Mouse (Mus musculus): ENCODE measurements around the gene Syce3.
"Not testable (repeated sequence)": the region's sequence is repeated elsewhere in the genome, so short reads cannot be mapped to it uniquely, and the experiment has no call there.

The Syce3 gene

DNA sequence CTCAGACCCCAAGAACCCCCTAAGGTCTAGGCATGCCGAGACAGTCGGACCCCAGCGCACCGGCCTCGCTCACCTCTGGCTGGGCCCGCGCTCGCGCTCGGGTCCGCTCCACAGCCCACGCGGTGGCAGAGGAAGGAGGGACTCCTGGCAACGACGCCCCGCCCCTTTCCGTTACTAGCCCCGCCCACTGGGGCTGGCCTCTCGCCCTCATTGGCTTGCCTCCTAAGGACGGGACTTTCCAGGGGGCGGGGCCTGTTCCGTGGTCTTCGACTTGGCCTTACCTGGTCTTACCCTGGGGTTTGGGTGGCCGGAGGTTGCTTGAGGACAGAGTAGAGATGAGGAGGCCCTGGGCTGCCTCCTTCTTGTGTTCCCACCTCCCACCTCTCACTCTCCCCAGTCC is at the start of gene Syce3:
Gene Syce3 (minus strand): TSS at position 386 of the 400 bp plus-strand sequence.
- DNase-seq (ENCODE audit: low spot score in 2 of 2): no peak

DNA sequence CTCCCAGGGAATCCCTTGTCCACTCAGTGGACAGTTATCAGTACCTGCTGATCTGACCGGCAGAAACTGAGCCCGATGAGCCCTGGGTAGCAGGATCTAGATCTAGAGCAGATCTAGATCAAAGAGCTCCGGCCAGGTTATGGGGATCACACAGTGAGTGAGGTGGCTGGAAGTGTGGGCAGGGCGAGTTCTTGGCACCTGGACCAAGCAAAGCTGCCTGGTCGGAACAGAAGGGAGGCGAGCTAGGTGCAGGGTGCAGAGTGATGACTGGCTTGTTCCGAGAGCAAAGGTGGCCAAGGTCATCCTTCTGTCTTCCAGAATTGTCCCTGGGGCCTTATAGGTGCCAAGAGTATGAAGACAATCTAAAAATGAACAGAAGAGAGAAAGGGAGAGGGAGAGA is 49.5 kb upstream of the Syce3 start:
- DNase-seq (ENCODE audit: low spot score in 2 of 2): no peak

DNA sequence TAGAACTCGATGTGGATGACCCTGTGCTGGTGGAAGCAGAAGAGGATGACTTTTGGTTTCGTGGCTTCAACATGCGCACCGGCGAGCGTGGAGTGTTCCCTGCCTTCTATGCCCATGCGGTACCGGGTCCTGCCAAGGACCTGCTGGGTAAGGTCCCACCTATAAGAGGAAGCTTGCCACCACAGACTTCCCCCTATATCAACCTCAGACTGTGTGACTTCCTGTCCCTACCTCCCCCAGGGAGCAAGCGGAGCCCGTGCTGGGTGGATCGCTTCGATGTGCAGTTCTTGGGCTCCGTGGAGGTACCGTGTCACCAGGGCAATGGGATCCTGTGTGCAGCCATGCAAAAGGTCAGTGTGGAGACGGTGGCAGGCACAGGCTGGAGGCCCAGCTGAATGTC is 48.6 kb upstream of the Syce3 start:
- no peak for DNase-seq (ENCODE audit: low spot score in 2 of 2)

DNA sequence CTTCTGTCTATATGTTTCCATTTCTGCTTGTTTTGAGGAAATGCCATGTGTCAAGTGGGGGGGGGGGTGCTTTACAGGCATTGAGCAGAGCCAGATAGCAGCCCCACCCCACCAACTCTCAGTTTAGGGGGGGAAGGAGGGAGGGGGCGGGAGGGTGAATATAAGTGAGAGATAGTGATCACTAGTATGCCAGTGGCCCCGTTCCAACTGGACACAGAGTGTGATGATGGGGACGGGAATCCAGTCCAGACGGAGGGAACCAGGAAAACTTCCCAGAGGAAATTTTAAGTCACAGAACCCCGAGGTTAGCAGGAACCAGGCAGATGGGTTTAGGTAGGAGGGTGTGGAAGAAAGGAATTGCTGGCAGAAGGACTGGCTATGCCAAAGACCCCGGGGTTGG is 45.3 kb upstream of the Syce3 start:
- DNase-seq (ENCODE audit: low spot score in 2 of 2): no peak

DNA sequence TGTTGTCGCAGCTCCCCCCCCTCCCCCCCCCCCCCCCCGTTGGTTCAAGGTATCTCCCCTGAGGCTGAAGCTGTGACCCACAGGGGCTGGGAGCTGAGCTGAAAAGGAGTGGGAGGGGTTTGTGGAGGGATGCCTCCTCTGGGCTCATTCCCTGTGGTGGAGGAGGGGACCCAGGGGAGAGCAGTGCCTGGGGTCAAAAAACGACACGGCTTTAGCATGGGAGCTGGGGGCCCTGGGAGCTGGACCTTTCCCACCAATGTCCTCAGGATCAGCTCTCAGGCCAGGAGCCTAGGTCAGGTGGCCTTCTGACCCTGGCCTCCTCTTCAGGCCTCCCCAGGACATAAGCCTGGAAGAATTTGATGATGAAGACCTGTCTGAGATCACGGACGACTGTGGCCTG is 44.6 kb upstream of the Syce3 start:
- no peak for DNase-seq (ENCODE audit: low spot score in 2 of 2)

DNA sequence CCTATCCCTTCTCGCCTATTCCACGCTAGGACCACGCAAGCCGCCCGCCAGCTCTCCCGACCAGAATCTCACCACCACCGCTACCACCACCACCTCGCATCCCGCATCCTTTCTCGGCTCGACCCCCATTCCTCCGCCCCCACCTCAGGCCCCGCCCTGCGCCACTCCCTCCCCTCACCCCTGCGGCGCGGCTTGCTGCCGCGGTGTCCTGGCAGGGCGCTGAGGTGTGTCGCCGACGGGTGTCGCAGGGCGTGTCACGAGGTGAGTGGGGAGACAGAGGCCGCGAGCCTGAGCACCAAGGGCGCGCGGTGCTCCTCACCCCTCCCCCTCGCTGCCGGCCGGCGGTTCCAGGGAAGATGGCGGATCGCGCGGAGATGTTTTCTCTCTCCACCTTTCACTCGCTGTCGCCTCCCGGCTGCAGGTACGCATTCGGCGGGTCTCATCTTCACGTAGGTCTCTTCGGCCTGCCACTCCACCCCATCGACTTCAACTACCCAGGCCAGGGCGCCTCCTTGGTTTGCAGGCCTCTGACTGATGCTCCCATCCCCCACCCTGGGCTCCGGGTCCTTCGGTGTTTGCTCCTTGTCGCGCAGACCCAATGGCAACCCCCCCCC is 43.7 kb upstream of the Syce3 start, which contains the start of gene Mapk8ip2:
Gene Mapk8ip2 (plus strand): TSS at position 49 of the 614 bp plus-strand sequence.
- peak in 1 of 2 experiments; percentile 73 for DNase-seq (ENCODE audit: low spot score in 2 of 2)

DNA sequence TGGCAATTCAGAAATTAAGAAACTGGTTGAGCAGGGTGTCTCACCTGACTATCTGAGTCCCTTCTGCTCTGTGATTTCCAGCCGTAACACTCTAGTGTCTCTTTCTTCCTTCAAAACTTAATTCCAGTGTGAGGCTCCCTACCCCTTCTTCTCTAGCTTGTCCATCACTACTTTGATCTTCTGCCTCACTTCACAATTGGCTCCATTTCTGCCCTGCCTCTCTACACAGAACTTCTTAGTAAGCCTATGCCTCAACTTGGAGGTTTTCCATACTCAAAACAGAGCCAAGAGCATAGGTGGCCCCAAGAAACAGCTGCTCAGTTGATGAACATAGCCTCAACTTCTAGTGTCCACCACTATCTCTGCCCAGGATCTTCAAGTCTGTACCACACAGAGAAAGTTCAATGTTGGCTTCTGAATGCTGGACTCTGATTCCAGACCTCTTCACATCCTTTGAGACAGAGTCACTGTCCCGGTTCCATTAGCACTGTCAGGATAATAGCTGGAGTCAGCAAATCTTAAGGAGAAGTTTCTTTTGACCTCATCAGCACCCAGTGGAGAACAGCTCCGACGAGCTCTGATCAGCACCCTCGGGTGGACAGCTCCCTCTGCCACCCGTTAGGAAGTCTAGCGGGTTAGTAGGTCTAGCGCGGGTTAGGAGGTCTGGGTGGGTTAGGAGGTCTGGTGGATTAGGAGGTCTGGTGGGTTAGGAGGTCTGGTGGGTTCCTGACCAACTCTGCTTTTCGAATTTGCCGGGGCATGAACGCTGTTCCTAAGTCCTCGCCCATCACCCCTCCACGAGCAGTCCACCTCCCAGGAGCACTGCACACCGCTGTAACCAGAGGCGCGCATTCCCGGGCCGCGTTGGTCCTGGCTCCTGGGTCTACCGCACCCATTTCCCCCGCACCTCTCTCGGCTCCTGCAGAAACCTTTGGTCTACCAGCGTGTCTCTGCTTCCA is 42.9 kb upstream of the Syce3 start:
- DNase-seq (ENCODE audit: low spot score in 2 of 2): no peak

DNA sequence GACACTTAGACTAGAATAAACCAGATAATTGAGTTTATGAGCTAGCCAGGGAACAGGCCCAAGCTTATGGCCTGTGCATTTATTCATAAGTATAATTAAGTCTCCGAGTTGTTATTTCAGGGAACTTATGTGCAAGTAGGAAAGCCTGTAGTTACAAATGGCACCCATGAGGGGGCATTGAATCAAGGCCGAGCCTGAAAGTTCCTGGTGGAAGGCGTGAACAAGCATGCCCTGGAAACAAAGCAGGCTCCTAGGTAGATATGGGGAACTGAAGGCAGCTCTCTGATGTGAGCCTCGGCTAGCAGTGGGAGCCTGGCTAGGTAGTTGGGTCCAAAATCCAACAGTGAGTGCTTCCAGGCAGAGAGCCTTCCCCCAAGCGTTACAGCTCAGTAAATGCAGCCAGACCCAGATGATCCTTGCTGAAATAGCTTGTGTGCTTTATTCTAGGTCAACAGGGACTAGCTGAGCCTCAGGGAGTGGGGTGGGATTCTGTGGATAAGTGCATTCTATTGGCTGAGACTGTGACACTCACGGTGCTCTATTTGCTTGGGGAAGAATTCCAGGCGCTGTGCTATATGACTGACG is 32.3 kb upstream of the Syce3 start:
- DNase-seq (ENCODE audit: low spot score in 2 of 2): no peak

DNA sequence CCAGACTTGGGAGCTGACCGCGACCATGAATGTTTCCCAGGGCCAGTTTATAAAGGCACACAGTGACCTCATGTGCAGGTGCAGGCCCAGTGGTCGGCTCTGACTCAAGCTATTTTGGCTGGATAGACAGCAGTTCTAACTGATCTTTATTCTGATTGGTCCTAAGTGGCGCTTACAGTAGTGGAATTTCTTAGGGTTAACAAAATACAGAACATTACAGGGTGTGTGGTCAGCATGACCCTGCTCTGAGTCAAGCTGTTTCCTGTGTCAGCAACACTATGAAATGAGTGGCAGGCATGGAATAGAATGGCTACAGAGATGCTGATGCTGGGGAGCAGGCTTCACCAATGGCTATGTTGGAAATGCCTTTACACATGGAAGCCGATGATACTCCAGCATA is 25.6 kb upstream of the Syce3 start:
- no peak for DNase-seq (ENCODE audit: low spot score in 2 of 2)

DNA sequence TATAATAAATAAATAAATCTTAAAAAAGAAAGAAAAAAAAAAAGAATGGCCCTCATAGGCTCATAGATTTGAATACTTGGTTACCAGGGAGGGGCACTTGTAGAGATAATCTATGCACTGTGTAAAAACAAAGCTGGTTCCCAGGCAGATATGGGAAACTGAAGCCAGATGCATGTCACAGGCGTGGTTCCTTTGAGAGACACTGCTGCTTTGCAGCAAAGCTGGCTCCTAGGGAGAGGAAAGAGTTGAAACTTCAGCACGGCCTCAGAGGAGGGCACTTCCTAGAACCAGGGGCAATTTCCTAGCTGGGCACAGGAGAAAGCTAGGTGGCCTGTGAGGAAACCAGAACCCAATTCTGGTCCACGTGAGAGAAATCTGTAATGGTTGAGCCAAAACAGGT is 23.8 kb upstream of the Syce3 start:
- no peak for DNase-seq (ENCODE audit: low spot score in 2 of 2)

DNA sequence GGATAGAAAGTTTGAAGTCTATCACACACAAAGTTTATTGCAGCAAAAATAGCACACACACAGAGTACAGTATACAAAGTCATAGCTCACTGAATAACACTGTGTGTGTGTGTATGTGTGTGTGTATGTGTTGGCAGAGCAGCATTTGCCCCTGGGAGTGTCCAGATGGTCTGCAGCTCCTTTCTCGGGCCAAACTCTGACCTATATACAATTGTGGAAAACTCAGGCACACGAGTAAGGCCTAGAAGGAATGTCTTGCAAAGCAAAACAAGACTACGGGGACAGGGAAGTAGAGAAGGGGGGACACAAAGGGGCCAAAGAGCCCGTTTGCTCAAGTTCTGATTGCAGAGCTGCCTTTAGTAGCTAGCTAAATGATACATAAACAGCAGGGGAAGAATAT is 22.6 kb upstream of the Syce3 start:
- DNase-seq (ENCODE audit: low spot score in 2 of 2): no peak

DNA sequence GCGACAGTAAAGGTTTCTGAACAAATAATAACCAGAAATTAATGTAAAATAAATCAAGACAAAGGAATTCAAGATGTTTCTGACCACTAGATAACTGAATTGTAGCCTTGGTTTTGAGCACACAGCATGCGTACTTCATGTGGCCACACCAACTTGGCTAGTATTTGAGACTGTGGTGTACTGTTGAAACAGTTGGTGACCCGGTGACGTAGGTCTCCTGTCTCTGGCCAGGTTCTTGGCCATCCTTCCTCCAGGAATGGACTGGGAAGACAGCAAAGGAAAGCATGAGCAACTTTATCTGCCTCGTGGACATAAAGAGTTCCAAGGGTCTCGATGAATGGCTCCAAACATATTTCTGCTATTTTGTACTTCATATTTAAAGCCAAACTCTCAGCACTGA is 21.5 kb upstream of the Syce3 start:
- no peak for DNase-seq (ENCODE audit: low spot score in 2 of 2)

DNA sequence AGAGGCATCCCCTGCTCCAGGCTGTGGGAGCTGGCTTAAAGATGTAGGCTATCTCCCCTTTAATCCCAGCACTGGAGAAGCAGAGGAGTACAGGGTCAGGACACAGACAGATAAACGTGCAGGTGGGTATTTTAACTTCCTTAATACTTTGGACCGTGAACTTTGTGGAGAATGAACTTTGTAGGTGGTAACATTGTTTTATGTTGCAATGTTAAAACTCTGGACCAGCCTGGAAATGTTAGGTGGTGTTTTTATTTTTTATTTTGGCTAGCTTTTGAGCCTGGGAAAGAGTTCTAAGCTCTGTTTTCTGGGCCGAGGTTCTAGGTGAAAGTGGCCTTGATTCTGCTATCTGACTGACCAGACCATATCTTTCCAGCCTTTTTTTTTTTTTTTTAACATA is 21.0 kb upstream of the Syce3 start:
- DNase-seq (ENCODE audit: low spot score in 2 of 2): no peak

DNA sequence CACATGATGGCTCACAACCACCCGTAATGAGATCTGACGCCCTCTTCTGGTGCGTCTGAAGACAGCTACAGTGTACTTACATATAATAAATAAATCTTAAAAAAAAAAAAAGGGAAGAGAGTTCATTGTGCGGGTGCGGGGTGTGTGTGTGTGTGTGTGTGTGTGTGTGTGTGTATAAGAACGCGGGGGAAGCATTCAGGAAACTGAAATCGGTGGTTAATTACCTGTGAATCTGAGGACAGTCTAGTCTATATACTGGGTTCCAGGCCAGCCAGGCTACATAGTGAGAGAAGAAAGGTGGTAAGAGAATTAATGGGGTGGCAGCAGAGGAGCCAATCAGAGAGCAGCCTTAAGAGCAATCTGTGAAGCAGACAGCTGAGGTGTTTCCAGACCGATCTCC is 20.5 kb upstream of the Syce3 start:
- DNase-seq (ENCODE audit: low spot score in 2 of 2): not testable (repeated sequence)

DNA sequence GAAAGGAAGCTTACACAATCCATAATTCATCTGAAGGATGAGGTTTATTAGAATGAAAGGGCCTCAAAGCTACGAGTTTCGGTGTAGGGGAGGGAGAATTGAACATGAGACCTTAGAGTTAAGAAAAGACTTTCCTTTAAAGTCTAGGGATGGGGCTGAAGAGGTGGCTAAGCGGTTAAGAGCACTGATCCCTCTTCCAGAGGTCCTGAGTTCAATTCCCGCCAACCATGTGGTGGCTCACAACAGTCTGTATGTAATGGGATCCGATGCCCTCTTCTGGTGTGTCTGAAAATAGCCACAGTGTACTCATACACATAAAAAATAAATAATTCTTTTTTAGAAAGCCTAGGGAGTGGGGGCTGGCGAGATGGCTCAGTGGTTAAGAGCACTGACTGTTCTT is 20.0 kb upstream of the Syce3 start:
- no peak for DNase-seq (ENCODE audit: low spot score in 2 of 2)

DNA sequence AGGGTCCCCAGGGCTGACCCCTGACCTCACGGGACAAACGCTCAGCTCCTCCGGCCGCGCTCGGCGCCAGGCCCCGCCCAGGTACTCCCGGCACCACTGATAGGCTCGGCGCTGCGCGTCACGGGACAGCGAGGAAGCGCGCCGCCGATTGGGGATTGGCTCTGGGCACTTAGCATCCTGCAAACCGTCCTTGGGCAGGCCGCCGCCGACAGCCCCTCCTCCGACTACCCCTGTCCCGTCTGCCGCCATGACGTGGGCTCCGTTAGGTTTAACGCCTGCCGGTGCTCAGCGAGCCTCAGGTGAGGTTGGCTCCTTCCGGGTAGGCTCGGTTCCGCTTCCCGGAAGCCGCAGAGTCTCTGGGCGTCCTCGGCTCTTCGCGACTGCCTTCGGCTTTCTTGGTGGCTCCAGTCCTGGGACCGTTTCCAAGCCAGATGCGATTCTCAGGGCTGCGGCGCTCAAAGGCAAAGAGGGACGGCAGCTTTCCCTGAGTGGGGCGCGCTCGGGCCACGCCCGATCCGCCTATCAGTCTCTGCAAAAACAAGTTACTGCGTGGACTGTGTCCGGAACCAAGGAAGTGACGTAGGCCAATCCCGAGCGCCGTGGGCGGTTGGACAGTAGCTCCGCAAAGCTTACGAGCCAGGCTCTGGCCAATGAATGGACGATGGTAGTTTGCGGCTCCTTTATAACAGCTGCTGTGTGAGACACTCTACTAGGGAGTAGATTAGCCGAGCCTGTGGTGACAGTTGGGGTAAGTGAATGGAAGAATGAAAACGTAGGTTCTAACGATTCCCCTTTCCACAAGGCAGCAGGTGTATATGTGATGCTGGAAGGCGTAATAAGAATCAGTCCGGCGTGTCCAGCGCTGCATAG is 19.3 kb upstream of the Syce3 start, which contains the start of the genes C730034F03Rik, Gm44502 and Chkb:
Gene C730034F03Rik (plus strand): TSS at position 238 of the 870 bp plus-strand sequence.
Gene Gm44502 (minus strand): TSS at position 345 of the 870 bp plus-strand sequence.
Gene Chkb (minus strand): TSS at position 557 of the 870 bp plus-strand sequence.
- DNase-seq (ENCODE audit: low spot score in 2 of 2): peak; percentile 94 to 98

DNA sequence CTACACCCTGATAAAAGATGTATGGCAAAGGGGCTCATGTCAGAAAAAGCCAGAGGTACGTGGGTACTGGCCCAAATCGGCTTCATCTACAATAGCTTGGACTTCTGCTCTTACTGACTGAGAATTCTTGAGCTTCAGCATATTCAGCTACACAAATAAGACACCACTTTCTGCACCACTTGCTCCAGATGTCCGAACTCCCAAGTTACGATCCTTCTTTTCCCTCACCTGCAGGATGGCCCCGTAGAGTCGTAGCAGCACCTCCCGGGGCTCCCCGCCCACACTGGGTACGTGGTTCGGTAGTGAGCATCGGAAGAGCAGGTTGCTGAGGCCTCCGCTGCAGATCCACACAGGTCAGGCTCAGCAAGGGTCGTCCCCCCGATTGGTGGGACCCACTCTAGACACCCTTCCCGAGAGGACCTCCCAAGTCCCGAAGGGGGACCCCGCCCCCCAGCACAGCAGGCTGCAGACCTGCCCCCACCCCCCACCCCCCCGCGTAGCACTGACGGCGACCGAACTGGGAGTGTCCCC is 18.6 kb upstream of the Syce3 start:
- peak in 1 of 2 experiments; percentile 11 for DNase-seq (ENCODE audit: low spot score in 2 of 2)

DNA sequence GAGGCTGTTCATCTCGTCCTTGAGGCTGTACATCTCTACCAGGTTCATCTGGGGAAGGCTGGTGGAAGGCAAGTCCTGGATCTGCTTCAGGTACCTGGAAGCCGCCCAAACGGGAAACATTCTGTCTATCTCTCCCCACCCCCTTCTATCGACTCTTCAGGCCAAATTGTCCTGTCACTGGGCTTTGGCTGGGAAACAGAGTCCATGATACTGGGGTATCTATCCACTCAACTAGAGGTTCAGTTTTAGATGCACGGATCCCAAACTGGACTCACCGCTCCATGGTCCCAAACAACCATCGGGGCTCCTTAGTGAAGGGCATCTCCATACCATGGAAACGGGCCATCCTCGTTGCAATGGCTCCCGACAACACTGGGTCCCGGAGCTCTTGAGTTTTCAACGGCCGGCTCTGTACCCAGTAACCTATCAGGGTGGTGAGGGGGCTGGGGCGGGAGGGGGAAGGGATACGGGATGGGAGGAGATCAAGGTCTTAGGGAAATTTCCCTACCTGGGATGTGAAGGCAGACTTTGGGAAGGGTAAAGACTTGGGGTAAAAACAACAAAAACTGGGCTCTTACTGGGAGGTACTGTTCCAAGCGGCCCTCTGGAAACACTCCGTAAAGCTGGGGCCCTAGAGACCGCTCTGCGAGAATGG is 18.0 kb upstream of the Syce3 start:
- no peak for DNase-seq (ENCODE audit: low spot score in 2 of 2)

DNA sequence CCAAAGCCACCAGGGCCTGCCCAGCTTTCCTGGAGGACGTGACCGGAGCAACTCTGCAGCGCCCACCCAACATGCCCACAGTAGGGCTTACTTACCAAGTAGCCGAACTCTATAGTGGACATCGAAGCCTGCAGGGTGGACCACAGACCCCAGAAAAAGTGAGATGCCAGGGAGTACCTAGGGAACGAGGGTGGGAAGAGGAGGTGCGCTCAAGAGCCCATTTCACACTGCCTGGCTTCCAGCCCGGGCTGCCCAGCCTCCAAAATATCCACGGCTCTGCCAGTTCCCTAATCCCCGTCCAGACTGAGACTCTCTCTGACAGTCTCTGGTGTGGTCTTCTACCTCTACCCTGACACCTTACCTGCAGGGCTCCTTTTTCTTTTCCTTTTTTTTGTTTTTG is 16.4 kb upstream of the Syce3 start:
- DNase-seq (ENCODE audit: low spot score in 2 of 2): no peak

DNA sequence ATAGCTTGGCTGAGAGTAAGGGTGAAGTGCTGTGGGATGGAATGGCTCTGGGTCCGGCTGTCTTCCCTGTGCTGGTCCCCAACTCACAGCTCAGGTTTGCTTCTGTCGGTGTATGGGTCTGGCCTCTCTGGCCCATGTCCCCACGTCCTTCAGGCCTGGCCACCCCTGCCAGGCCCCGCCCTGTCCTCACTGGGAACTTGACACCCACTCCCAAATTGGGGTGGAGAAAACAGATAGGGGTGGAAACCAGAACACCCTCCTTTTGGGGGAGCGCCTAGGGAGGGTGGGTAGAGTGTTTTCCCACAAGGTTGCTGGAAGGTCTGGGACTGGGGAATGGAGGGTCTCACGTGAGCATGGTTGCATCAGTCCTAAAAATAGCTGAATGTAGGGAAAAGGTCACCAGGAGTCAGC is 15.4 kb upstream of the Syce3 start, which contains the start of gene Cpt1b:
Gene Cpt1b (minus strand): TSS at position 153 of the 411 bp plus-strand sequence.
- no peak for DNase-seq (ENCODE audit: low spot score in 2 of 2)

DNA sequence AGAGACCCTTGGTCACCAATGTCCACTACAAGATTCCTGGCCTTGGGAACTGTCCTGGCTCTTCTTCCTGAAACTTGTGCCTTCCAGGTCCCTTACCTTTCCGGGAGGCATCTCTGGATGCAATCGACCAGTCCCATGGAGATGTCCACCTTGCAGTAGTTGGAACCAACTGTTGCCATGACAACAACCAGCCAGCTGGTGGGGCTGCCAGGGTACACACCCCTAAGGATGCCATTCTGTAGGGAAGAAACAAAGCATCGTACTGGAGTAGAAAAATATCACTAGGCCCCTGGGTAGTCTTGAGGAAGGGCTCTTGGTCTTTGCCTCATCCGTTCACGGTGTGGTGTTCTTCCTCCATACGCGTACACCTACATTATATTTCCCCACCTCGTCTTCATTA is 14.3 kb upstream of the Syce3 start:
- no peak for DNase-seq (ENCODE audit: low spot score in 2 of 2)

All from frontal cortex, postnatal 36 days (tissue).